Mouse (Mus musculus) neural tube, embryonic 15.5 days (tissue): ENCODE data around the gene Itsn1. TPM values are rescaled to one million over a fixed set of nuclear protein-coding genes. Genes with fewer than 3 reads are reported as not detected.

Experiments
- ATAC-seq: fragments of 200-750 bp; cut with Nextera tagmentation; 2 replicates; pipeline ENCODE4 v1.8.0; 2017; ENCODE audit warnings: mild to moderate bottlenecking, moderate TSS enrichment, moderate library complexity; ENCODE audit not compliant: low FRiP score
- H3K27ac ChIP-seq: fragments of 300-500 bp; sonication (generic); replicated peaks from 2 replicates; pipeline ENCODE4 v1.5.1; 2015; ENCODE audit warnings: mild to moderate bottlenecking, inconsistent platforms
- H3K27me3 ChIP-seq: fragments of 300-500 bp; sonication (generic); replicated peaks from 2 replicates; pipeline ENCODE4 v1.6.1; 2015; ENCODE audit warnings: inconsistent platforms
- H3K36me3 ChIP-seq: fragments of 300-500 bp; sonication (generic); 2 replicates; pipeline ENCODE4 v1.6.1; 2015; ENCODE audit warnings: inconsistent platforms
- H3K4me1 ChIP-seq: fragments of 300-500 bp; sonication (generic); 2 replicates; pipeline ENCODE4 v1.6.1; 2015; ENCODE audit warnings: inconsistent platforms
- H3K4me2 ChIP-seq: fragments of 300-500 bp; sonication (generic); 2 replicates; pipeline ENCODE4 v1.6.1; 2015; ENCODE audit warnings: inconsistent platforms, mild to moderate bottlenecking, moderate library complexity
- H3K4me3 ChIP-seq: fragments of 300-500 bp; sonication (generic); replicated peaks from 2 replicates; pipeline ENCODE4 v1.5.1; 2015; ENCODE audit warnings: mild to moderate bottlenecking, inconsistent platforms
- H3K9ac ChIP-seq: fragments of 300-500 bp; sonication (generic); replicated peaks from 2 replicates; pipeline ENCODE4 v1.6.1; 2015; ENCODE audit warnings: mild to moderate bottlenecking, inconsistent platforms
- H3K9me3 ChIP-seq: fragments of 300-500 bp; sonication (generic); replicated peaks from 2 replicates; pipeline ENCODE4 v1.6.1; 2016; ENCODE audit warnings: inconsistent platforms
- WGBS: fragments of 180-500 bp; shearing (Covaris S2); methylation state at CpG from one replicate; pipeline ENCODE4 v1.1.7; 2015; ENCODE audit warnings: mixed read lengths; 5-methylcytosine and 5-hydroxymethylcytosine counted together
- polyA plus RNA-seq: library from polyadenylated mRNA; unstranded; fragments of >200 nt; fragmentation: Nextera tagmentation; extraction: Ambion mirVana; gene quantifications from 2 replicates; pipeline ENCODE4 v1.2.1, GENCODE M21; 2015

The Itsn1 gene
- polyA plus RNA-seq, 1 experiment from 2014 or later: 48.6 TPM

DNA sequence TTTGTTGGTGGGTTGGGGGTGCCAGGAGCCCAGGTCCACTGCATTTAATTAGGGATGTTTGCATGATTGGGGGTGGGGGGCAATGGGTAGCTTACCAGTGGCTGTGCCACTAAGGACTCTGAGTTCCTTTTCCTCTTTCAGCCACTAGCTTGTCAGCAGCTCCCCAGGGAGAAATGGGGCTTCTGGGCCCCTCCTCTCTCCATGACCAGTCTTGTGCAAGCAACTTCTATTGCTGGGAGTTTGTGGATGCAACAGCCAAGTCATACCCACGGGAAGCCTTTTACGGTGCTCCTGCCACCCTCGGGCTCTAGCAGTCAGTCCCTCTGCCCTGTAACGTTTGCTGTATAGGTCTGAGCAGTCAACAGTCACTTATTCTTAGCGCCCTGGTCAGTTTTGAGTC lies 5.7 kb downstream of the Itsn1 start:
- Histone ChIP-seq H3K9me3 (no peaks in the 10 kb centered on the region), H3K27ac (no peak overlapping the region), H3K4me3 (no peak overlapping the region), H3K27me3 (no peaks in the 10 kb centered on the region), H3K9ac (no peak overlapping the region), H3K4me2 (no peak overlapping the region), H3K36me3 (no peaks in the 10 kb centered on the region), H3K4me1 (peaks cover 67% of the 10 kb centered on the region)
- 57% methylated on average over 5 of the region's 5 CpGs for WGBS
- no peak for ATAC-seq

DNA sequence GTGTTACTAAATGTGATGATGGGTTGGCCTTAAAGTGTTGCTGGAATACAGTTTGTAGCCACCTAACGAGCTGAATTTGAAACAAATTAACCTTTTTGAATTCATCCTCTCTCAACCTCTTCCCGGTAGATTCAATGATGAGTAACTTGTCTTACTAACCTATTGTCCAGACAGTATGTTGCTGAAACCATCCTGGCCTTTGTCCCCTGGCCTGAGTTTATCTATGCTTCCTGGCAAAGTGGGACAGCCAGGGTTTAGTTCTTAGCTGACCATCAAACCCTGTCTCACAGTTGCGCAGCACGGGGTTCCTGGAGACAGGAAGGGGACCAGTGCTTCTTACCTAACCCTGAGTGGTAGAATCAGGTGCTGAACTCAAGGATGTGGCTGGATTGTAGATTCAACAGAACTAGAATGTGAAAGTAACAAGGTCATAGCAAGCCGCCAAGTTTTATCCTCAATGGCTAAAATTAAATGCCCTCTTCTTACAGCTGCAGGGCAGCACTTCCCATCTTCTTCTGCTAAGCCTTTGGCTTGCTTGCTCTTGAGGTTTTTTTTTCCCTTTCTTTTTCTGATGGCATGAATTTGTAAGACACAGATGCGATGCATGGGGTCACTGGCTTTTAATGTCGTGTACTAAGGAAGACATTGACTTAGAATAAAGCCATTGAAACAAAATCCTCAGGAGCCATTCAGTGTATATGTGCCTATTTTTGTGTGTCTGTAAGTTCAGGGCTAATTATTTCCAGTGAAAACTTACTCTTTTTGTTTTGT lies 7.2 kb downstream of the Itsn1 start:
- 72% methylated on average over 7 of the region's 7 CpGs for WGBS
- ATAC-seq: no peak
- H3K27ac ChIP-seq: no peak overlapping the region

GRCm38 (mm10) chr16:91738505-91738904 lies 9.4 kb downstream of the Itsn1 start:
- Histone ChIP-seq H3K36me3 (no peaks in the 10 kb centered on the region), H3K27me3 (no peaks in the 10 kb centered on the region), H3K4me2 (no peak overlapping the region), H3K9me3 (no peaks in the 10 kb centered on the region), H3K4me1 (peaks cover 61% of the 10 kb centered on the region), H3K27ac (no peak overlapping the region), H3K9ac (no peak overlapping the region), H3K4me3 (no peak overlapping the region)
- WGBS: 85% methylated on average over 6 of the region's 6 CpGs
- ATAC-seq: no peak

More for the DNA sequence above, 7.2 kb downstream of the Itsn1 start:
- H3K4me3 ChIP-seq: no peak overlapping the region
- H3K9ac ChIP-seq: no peak overlapping the region
- H3K27me3 ChIP-seq: no peaks in the 10 kb centered on the region
- H3K4me2 ChIP-seq: no peak overlapping the region
- H3K9me3 ChIP-seq: no peaks in the 10 kb centered on the region
- no peaks in the 10 kb centered on the region for H3K36me3 ChIP-seq
- H3K4me1 ChIP-seq: peaks cover 76% of the 10 kb centered on the region

DNA sequence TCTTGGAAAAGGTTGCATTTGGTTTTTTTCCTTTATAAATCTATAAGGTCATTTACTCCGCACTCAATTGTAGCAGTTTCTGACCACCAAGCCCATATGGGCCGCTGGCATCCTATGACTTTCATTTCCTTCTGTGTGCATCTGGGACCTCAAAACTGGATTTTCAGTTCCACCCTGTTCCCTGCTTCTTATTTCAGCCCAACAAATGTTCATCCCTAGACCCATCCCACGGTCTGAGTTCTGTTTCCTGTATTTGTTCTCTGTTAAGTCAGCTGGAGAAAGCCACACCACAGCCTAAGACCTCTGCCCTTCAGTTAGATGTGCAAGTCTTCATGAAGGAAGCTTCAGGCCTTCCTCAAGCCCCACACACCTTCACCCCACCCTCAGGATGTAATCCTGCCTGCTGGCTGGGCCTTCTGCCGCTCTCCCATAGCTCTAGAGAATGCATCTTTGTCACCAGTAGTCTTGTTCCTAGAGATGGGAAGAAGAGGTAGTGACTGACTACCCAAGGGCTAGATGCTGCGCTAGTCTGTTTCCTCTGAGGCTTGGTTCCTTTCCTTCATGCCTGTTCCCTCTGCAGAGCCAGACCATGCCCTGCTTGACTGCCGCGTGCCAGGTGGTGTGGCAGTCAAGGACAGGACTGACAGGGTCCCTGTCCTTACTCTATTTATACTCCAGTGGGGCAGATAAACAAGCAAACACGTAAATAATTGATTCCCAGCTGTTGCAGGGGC lies 11.3 kb downstream of the Itsn1 start:
- Histone ChIP-seq H3K4me3 (no peak overlapping the region), H3K9me3 (no peaks in the 10 kb centered on the region), H3K4me1 (peaks cover 60% of the 10 kb centered on the region), H3K9ac (no peak overlapping the region), H3K36me3 (no peaks in the 10 kb centered on the region), H3K27me3 (no peaks in the 10 kb centered on the region), H3K4me2 (no peak overlapping the region), H3K27ac (peak overlapping the region; percentile 20; the same call in 1 of the 2 replicates)
- ATAC-seq: no peak
- 60% methylated on average over 8 of the region's 8 CpGs for WGBS

DNA sequence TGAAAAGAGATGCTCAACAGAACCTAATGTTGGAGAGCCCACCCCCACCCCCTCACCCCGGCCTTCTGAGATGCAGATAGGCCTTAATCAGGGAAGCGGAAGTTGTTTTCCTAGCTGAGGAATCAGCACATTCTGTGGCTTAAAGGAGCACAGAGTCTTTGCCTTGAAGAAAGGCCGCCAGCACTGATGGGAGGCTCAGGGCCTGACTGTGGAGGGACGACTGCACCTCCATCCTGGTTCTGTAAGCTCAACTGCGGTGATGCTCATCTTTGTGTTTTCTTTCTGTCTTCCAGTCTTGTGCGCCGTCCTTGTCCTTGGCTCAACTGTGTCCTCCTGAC lies 11.8 kb downstream of the Itsn1 start:
- Histone ChIP-seq H3K9ac (no peak overlapping the region), H3K9me3 (no peaks in the 10 kb centered on the region), H3K27ac (no peak overlapping the region; the same call in 1 of the 2 replicates), H3K4me1 (peaks cover 62% of the 10 kb centered on the region), H3K36me3 (no peaks in the 10 kb centered on the region), H3K4me3 (no peak overlapping the region), H3K27me3 (no peaks in the 10 kb centered on the region), H3K4me2 (no peak overlapping the region)
- WGBS: 59% methylated on average over 7 of the region's 7 CpGs
- ATAC-seq: no peak

- Histone ChIP-seq H3K4me3 (no peak overlapping the region), H3K4me2 (no peak overlapping the region), H3K9me3 (no peaks in the 10 kb centered on the region), H3K4me1 (peaks cover 49% of the 10 kb centered on the region), H3K36me3 (no peaks in the 10 kb centered on the region), H3K27me3 (no peaks in the 10 kb centered on the region), H3K9ac (no peak overlapping the region), H3K27ac (no peak overlapping the region)
- 78% methylated on average over 7 of the region's 7 CpGs for WGBS
- no peak for ATAC-seq
These were observed 14.0 kb downstream of the Itsn1 start for GRCm38 (mm10) chr16:91743055-91743454.

- no peak overlapping the region for H3K4me2 ChIP-seq
- no peak overlapping the region for H3K9ac ChIP-seq
- peak overlapping the region; percentile 28 for H3K27ac ChIP-seq
- no peaks in the 10 kb centered on the region for H3K36me3 ChIP-seq
- H3K4me3 ChIP-seq: no peak overlapping the region
- H3K27me3 ChIP-seq: no peaks in the 10 kb centered on the region
- H3K4me1 ChIP-seq: peaks cover 27% of the 10 kb centered on the region
- no peak for ATAC-seq
- H3K9me3 ChIP-seq: no peaks in the 10 kb centered on the region
- WGBS: 50% methylated on average over 14 of the region's 14 CpGs
These were observed 17.2 kb downstream of the Itsn1 start for GRCm38 (mm10) chr16:91746101-91746950.

GRCm38 (mm10) chr16:91747567-91747966 lies 18.5 kb downstream of the Itsn1 start:
- Histone ChIP-seq H3K4me1 (peaks cover 33% of the 10 kb centered on the region), H3K36me3 (no peaks in the 10 kb centered on the region), H3K27me3 (no peaks in the 10 kb centered on the region), H3K4me2 (no peak overlapping the region), H3K9ac (no peak overlapping the region), H3K27ac (no peak overlapping the region), H3K9me3 (no peaks in the 10 kb centered on the region), H3K4me3 (no peak overlapping the region)
- WGBS: 91% methylated on average over 6 of the region's 6 CpGs
- ATAC-seq: no peak

DNA sequence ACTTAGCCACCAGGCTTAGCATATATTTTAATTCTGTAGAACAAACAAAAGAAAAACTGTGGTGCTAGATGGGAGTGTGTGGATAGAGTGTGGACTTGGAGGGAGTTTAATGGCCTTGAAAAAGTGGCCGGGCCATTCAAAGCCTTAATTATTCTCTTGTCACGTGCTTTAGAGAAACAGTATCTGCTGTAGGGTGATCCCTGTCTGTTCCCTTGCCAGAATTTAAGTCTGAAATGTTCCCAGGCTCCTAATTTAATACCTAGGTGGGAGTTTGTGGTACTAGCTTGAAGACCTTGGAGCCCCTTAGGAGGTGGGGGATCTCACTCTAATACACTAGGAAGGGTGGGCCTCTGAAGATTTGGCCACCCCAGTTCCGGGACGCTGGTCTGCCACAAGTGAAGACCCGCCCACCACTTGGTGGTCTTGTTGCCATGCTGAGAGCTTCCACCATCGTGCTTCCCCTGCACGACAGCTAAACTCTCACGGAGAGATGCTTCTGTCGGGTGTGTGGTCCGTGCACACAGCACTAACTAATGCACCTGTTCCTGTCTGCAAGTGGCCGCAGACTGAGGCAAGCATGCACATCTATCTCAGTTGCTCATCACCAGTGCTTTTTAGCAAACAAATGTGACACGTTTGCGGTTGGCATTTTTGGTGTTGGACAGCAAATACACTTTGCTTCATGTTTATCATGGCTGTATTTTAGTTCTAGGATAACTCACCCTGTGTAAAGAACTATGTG lies 22.7 kb downstream of the Itsn1 start:
- peaks cover 20% of the 10 kb centered on the region; the same call in 1 of the 2 replicates for H3K4me1 ChIP-seq
- H3K4me2 ChIP-seq: no peak overlapping the region
- H3K9ac ChIP-seq: no peak overlapping the region
- H3K4me3 ChIP-seq: no peak overlapping the region
- H3K27me3 ChIP-seq: no peaks in the 10 kb centered on the region
- no peaks in the 10 kb centered on the region for H3K36me3 ChIP-seq
- H3K27ac ChIP-seq: no peak overlapping the region
- WGBS: 72% methylated on average over 13 of the region's 13 CpGs
- no peak for ATAC-seq
- no peaks in the 10 kb centered on the region for H3K9me3 ChIP-seq

GRCm38 (mm10) chr16:91753611-91754010 lies 24.5 kb downstream of the Itsn1 start:
- no peaks in the 10 kb centered on the region for H3K9me3 ChIP-seq
- WGBS: 90% methylated on average over 4 of the region's 4 CpGs

GRCm38 (mm10) chr16:91754957-91755356 lies 25.9 kb downstream of the Itsn1 start:
- no peaks in the 10 kb centered on the region for H3K27me3 ChIP-seq

More at GRCm38 (mm10) chr16:91753611-91754010, 24.5 kb downstream of the Itsn1 start:
- Histone ChIP-seq H3K36me3 (no peaks in the 10 kb centered on the region), H3K27ac (no peak overlapping the region), H3K4me1 (peaks cover 23% of the 10 kb centered on the region; the same call in 1 of the 2 replicates), H3K27me3 (no peaks in the 10 kb centered on the region), H3K4me3 (no peak overlapping the region), H3K9ac (no peak overlapping the region), H3K4me2 (no peak overlapping the region)
- no peak for ATAC-seq

More at GRCm38 (mm10) chr16:91754957-91755356, 25.9 kb downstream of the Itsn1 start:
- ATAC-seq: no peak
- WGBS: 90% methylated on average over 6 of the region's 6 CpGs
- H3K4me2 ChIP-seq: no peak overlapping the region
- no peaks in the 10 kb centered on the region for H3K36me3 ChIP-seq
- no peak overlapping the region for H3K27ac ChIP-seq
- H3K4me3 ChIP-seq: no peak overlapping the region
- H3K9me3 ChIP-seq: no peaks in the 10 kb centered on the region
- peaks cover 26% of the 10 kb centered on the region for H3K4me1 ChIP-seq
- H3K9ac ChIP-seq: no peak overlapping the region
